In genomic region chr5:51726762-51727161, GRCm38 (mm10) we compare ENCODE assay signal across 19 mouse cellular contexts.
DNase-seq lines count a peak whose midpoint lies in the region; ATAC-seq and TF ChIP-seq lines count a peak whose summit lies in the region.
"Had no signal": no experiment of that assay in that cellular context is flagged by ENCODE, and none has a peak within 500 bp of the region (broad histone marks: within the 10 kb centered on the region; RNA-seq: fewer than 3 reads in every experiment).

No protein-coding gene starts in this region.

- H3K27me3 ChIP-seq in lung, embryonic 14.5 days (ENCODE audit: insufficient read depth, low read length) = no peaks in the 10 kb centered on the region
- no peaks in the 10 kb centered on the region for H3K27me3 ChIP-seq in embryonic facial prominence, embryonic 15.5 days
- no peaks in the 10 kb centered on the region for H3K27me3 ChIP-seq in limb, embryonic 14.5 days (ENCODE audit: control insufficient read depth, insufficient read depth, low read length)
- H3K27me3 ChIP-seq: forebrain, embryonic 12.5 days; hindbrain, embryonic 12.5 days had no signal

- no peaks in the 10 kb centered on the region for H3K36me3 ChIP-seq in lung, embryonic 14.5 days (ENCODE audit: insufficient read depth)
- no peaks in the 10 kb centered on the region for H3K36me3 ChIP-seq in embryonic facial prominence, embryonic 15.5 days
- H3K36me3 ChIP-seq in limb, embryonic 14.5 days (ENCODE audit: control insufficient read depth, insufficient read depth, low read length) = no peaks in the 10 kb centered on the region
- H3K36me3 ChIP-seq: forebrain, embryonic 12.5 days; hindbrain, embryonic 12.5 days had no signal

- H3K9ac ChIP-seq in lung, embryonic 14.5 days = no peak overlapping the region
- no peak overlapping the region for H3K9ac ChIP-seq in embryonic facial prominence, embryonic 15.5 days
- no peak overlapping the region for H3K9ac ChIP-seq in limb, embryonic 14.5 days (ENCODE audit: low read depth, low read length, severe bottlenecking)
- H3K9ac ChIP-seq: forebrain, embryonic 12.5 days; hindbrain, embryonic 12.5 days had no signal

- no peak for TF ChIP-seq CTCF in lung, embryonic 14.5 days (IDR thresholded peaks at IDR 0.05; ENCODE audit: low read depth)

- TF ChIP-seq POLR2A in limb, embryonic 14.5 days (IDR thresholded peaks at IDR 0.05; ENCODE audit: borderline replicate concordance, extremely low read depth, insufficient read depth, insufficient read length) = no peak

- no peaks in the 10 kb centered on the region for H3K4me1 ChIP-seq in lung, embryonic 14.5 days (ENCODE audit: insufficient read depth)
- H3K4me1 ChIP-seq in embryonic facial prominence, embryonic 15.5 days = 0 out of 2 replicates have a peak, but pooled peaks cover 3% of the 10 kb centered on the region
- no peaks in the 10 kb centered on the region for H3K4me1 ChIP-seq in limb, embryonic 14.5 days (ENCODE audit: control insufficient read depth, insufficient read depth, low read length)
- H3K4me1 ChIP-seq: forebrain, embryonic 12.5 days; hindbrain, embryonic 12.5 days had no signal

- H3K4me2 ChIP-seq in lung, embryonic 14.5 days = no peak overlapping the region
- no peak overlapping the region for H3K4me2 ChIP-seq in embryonic facial prominence, embryonic 15.5 days (replicated peaks)
- no peak overlapping the region for H3K4me2 ChIP-seq in limb, embryonic 14.5 days (replicated peaks; ENCODE audit: low read depth, low read length, severe bottlenecking)
- H3K4me2 ChIP-seq: forebrain, embryonic 12.5 days; hindbrain, embryonic 12.5 days had no signal

- H3K4me3 ChIP-seq in lung, embryonic 14.5 days (ENCODE audit: low read depth, low read length) = no peak overlapping the region
- no peak overlapping the region for H3K4me3 ChIP-seq in embryonic facial prominence, embryonic 15.5 days (replicated peaks)
- no peak overlapping the region for H3K4me3 ChIP-seq in limb, embryonic 14.5 days (replicated peaks; ENCODE audit: low read length)
- H3K4me3 ChIP-seq: forebrain, embryonic 12.5 days; hindbrain, embryonic 12.5 days had no signal

- ATAC-seq in lung, embryonic 14.5 days (ENCODE audit: insufficient read depth) = no peak
- ATAC-seq in embryonic facial prominence, embryonic 15.5 days (ENCODE audit: insufficient number of reproducible peaks, low FRiP score, low TSS enrichment, low read depth) = peak; percentile 54; the same call in 1 of the 2 replicates
- ATAC-seq in limb, embryonic 14.5 days (ENCODE audit: low FRiP score, low read depth) = no peak; the same call in 1 of the 2 replicates
- ATAC-seq in activated CD4-positive, CD25-positive, alpha-beta regulatory T cell, adult 4 months = no peak
- ATAC-seq: forebrain, embryonic 16.5 days; inflammation-experienced regulatory T-cells, adult 6 months had no signal

- H3K9me3 ChIP-seq in lung, embryonic 14.5 days (ENCODE audit: low read depth, low read length) = no peaks in the 10 kb centered on the region
- H3K9me3 ChIP-seq in embryonic facial prominence, embryonic 15.5 days (replicated peaks) = no peaks in the 10 kb centered on the region
- H3K9me3 ChIP-seq in limb, embryonic 14.5 days (ENCODE audit: control insufficient read depth, low read length) = no peaks in the 10 kb centered on the region
- H3K9me3 ChIP-seq: forebrain, embryonic 12.5 days; hindbrain, embryonic 12.5 days had no signal

- DNase-seq in lung, embryonic 14.5 days = peak; percentile 11
- no peak for DNase-seq in lung, postnatal 4 days
- DNase-seq in embryo, embryonic 10.5 days (ENCODE audit: low spot score) = peak; percentile 6
- DNase-seq in limb, embryonic 14.5 days (ENCODE audit: low spot score) = peak; percentile 9
- no peak for DNase-seq in cerebellum, postnatal 36 days
- DNase-seq: adrenal gland, postnatal 10 days; cerebellum, adult 11 months; cerebellum, adult 8-10 months; cerebellum, postnatal 14 days; gastrocnemius, postnatal 14 days; heart, postnatal 10 days; heart, postnatal 4 days; kidney, adult 11 months had no signal

- H3K27ac ChIP-seq in lung, embryonic 14.5 days (ENCODE audit: low read depth) = no peak overlapping the region
- H3K27ac ChIP-seq in embryonic facial prominence, embryonic 15.5 days (replicated peaks) = peak overlapping the region; percentile 17
- no peak overlapping the region for H3K27ac ChIP-seq in limb, embryonic 14.5 days (replicated peaks; ENCODE audit: low read depth, low read length)
- H3K27ac ChIP-seq: forebrain, embryonic 12.5 days; hindbrain, embryonic 12.5 days had no signal

Comparison
In these comparisons a context has a peak if more than half of its experiments do, and no peak if none do; other contexts are left out.
1. DNase-seq: peak in lung, embryonic 14.5 days (single experiment), embryo, embryonic 10.5 days (single experiment) and limb, embryonic 14.5 days (single experiment); none in lung, postnatal 4 days (0 of 2) and cerebellum, postnatal 36 days (0 of 2).